Mouse (Mus musculus) kidney, adult 18-20 months (tissue): ENCODE data around the gene Ccdc148.

ENCODE experiments used
- DNase-seq: peaks from one replicate; pipeline ENCODE4 v3.0.0; 2021

Gene Ccdc148

DNA sequence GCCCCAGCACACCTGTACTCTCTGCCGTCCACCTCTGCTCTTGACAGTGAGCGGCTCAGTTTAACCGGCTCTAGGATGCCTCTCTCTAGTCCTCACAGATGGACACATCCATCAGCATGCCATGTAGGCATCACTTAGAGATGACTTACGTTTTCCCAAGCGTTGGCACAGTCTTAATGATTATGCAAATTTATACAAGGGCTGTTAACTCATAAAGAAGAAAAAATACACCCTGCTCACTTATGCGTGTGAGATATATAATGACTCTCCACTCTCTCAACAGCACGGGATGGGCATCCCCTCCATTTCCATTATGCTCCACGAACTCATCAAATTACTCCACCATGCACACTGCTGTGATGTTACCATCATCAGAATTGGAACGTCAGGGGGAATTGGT, 386.6 kb downstream of the Ccdc148 start:
- no peak for DNase-seq
